Mouse (Mus musculus): ENCODE results near the gene Racgap1. TPM values are rescaled to one million over a fixed set of nuclear protein-coding genes. Genes with fewer than 3 reads are reported as not detected.

Racgap1 gene
- polyA plus RNA-seq, 1 experiment from 2014 or later = 44.9 TPM

Other genes starting within 250 kb of the Racgap1 start
- 16.2 and 19.3 TPM in 2 replicates for gene Nckap5l, start 193.9 kb downstream of the Racgap1 start, polyA plus RNA-seq (2014; fragmentation: Nextera tagmentation; extraction: Ambion mirVana)
- gene Bcdin3d, start 176.9 kb downstream of the Racgap1 start, polyA plus RNA-seq (2014; fragmentation: Nextera tagmentation; extraction: Ambion mirVana) = 16.5 and 19.6 TPM in 2 replicates
- gene Faim2, start 123.5 kb downstream of the Racgap1 start, polyA plus RNA-seq (2014; fragmentation: Nextera tagmentation; extraction: Ambion mirVana) = 32.0 and 44.4 TPM in 2 replicates
- gene Aqp2, start 72.6 kb downstream of the Racgap1 start, polyA plus RNA-seq (2014; fragmentation: Nextera tagmentation; extraction: Ambion mirVana) = not detected in 2 replicates
- gene Aqp5, start 60.9 kb downstream of the Racgap1 start, polyA plus RNA-seq (2014; fragmentation: Nextera tagmentation; extraction: Ambion mirVana) = 0.42 and 1.4 TPM in 2 replicates
- gene Aqp6, start 50.3 kb downstream of the Racgap1 start, polyA plus RNA-seq (2014; fragmentation: Nextera tagmentation; extraction: Ambion mirVana) = 0.77 and 1.2 TPM in 2 replicates
- gene Asic1, start 18.7 kb upstream of the Racgap1 start, polyA plus RNA-seq (2014; fragmentation: Nextera tagmentation; extraction: Ambion mirVana) = 49.7 and 51.7 TPM in 2 replicates
- gene Smarcd1, start 50.5 kb upstream of the Racgap1 start, polyA plus RNA-seq (2014; fragmentation: Nextera tagmentation; extraction: Ambion mirVana) = 93.2 and 107 TPM in 2 replicates
- not detected in 2 replicates for gene Gm17349, start 53.8 kb upstream of the Racgap1 start, polyA plus RNA-seq (2014; fragmentation: Nextera tagmentation; extraction: Ambion mirVana)
- gene Gpd1, start 65.9 kb upstream of the Racgap1 start, polyA plus RNA-seq (2014; fragmentation: Nextera tagmentation; extraction: Ambion mirVana) = 2.0 and 2.2 TPM in 2 replicates
- gene Cox14, start 74.0 kb upstream of the Racgap1 start, polyA plus RNA-seq (2014; fragmentation: Nextera tagmentation; extraction: Ambion mirVana) = 182 and 202 TPM in 2 replicates
- gene Cers5, start 121.2 kb upstream of the Racgap1 start, polyA plus RNA-seq (2014; fragmentation: Nextera tagmentation; extraction: Ambion mirVana) = 78.5 and 89.3 TPM in 2 replicates
- 11.2 and 14.5 TPM in 2 replicates for gene Lima1, start 223.8 kb upstream of the Racgap1 start, polyA plus RNA-seq (2014; fragmentation: Nextera tagmentation; extraction: Ambion mirVana)